Comparison of ENCODE assay signal across 8 mouse cellular contexts in the genomic region with DNA sequence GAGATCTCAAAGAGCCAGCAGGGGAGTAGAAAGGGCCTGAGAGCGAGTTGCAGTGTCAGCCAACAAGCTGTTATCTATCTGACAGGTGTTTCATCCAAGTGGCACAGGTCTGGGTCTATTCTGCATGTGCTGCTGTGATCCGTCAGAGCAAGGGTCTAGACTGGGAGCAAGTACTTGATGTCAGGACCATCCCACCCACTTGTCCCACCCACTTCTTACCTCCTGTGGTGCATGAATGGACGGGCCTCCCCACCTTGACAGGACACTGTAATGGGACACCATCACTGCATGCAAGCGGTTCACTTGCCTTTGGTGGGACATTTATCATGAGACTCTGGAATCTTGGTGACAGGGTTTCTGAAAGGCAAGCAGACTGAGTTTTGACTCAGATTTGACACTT. TPM values are rescaled to one million over a fixed set of nuclear protein-coding genes. Genes with fewer than 3 reads are reported as not detected.
A peak's percentile ranks its signal among the peaks of the same experiment; 100 is the strongest.
DNase-seq lines count a peak whose midpoint lies in the region; ATAC-seq lines count a peak whose summit lies in the region.

No protein-coding gene starts in this region.

- H3K4me3 ChIP-seq in lung, embryonic 15.5 days, result peak overlapping the region; percentile 68
- peak overlapping the region; percentile 66 for H3K4me3 ChIP-seq in embryonic facial prominence, embryonic 15.5 days (replicated peaks)
- peak overlapping the region; percentile 57 for H3K4me3 ChIP-seq in intestine, embryonic 16.5 days (ENCODE audit: low read length)
- peak overlapping the region; percentile 43 for H3K4me3 ChIP-seq in neural tube, embryonic 13.5 days

- no peaks in the 10 kb centered on the region for H3K9me3 ChIP-seq in lung, embryonic 15.5 days
- no peaks in the 10 kb centered on the region for H3K9me3 ChIP-seq in embryonic facial prominence, embryonic 15.5 days (replicated peaks)
- H3K9me3 ChIP-seq in intestine, embryonic 16.5 days (ENCODE audit: control insufficient read depth, low read length), result no peaks in the 10 kb centered on the region
- no peaks in the 10 kb centered on the region for H3K9me3 ChIP-seq in neural tube, embryonic 13.5 days

- DNase-seq in lung, postnatal 14 days, result no peak
- DNase-seq in embryo, embryonic 10 days (ENCODE audit: low spot score), result no peak
- DNase-seq in cerebellum, postnatal 14 days, result no peak
- no peak for DNase-seq in kidney, postnatal 4 days

- no peak for ATAC-seq in lung, embryonic 15.5 days (ENCODE audit: borderline replicate concordance, extremely low read depth, low FRiP score, low TSS enrichment)
- ATAC-seq in embryonic facial prominence, embryonic 15.5 days (ENCODE audit: insufficient number of reproducible peaks, low FRiP score, low TSS enrichment, low read depth), result no peak
- no peak for ATAC-seq in intestine, embryonic 16.5 days
- no peak for ATAC-seq in neural tube, embryonic 13.5 days (ENCODE audit: low read depth)

- H3K27me3 ChIP-seq in lung, embryonic 15.5 days, result no peaks in the 10 kb centered on the region
- H3K27me3 ChIP-seq in embryonic facial prominence, embryonic 15.5 days, result no peaks in the 10 kb centered on the region
- no peaks in the 10 kb centered on the region for H3K27me3 ChIP-seq in intestine, embryonic 16.5 days (replicated peaks; ENCODE audit: control insufficient read depth, insufficient read depth, low read length)
- H3K27me3 ChIP-seq in neural tube, embryonic 13.5 days, result no peaks in the 10 kb centered on the region

- peak overlapping the region; percentile 97 for H3K27ac ChIP-seq in lung, embryonic 15.5 days
- H3K27ac ChIP-seq in embryonic facial prominence, embryonic 15.5 days (replicated peaks), result peak overlapping the region; percentile 97
- peak overlapping the region; percentile 92 for H3K27ac ChIP-seq in intestine, embryonic 16.5 days (ENCODE audit: low read length)
- H3K27ac ChIP-seq in neural tube, embryonic 13.5 days (replicated peaks), result no peak overlapping the region; the same call in 1 of the 2 replicates

- WGBS in lung, embryonic 15.5 days, result 7% methylated on average over 4 of the region's 4 CpGs
- 15% methylated on average over 4 of the region's 4 CpGs for WGBS in embryonic facial prominence, embryonic 15.5 days
- 17% methylated on average over 4 of the region's 4 CpGs for WGBS in intestine, embryonic 16.5 days
- WGBS in neural tube, embryonic 13.5 days, result 24% methylated on average over 4 of the region's 4 CpGs

- peak overlapping the region; percentile 80 for H3K9ac ChIP-seq in lung, embryonic 15.5 days
- H3K9ac ChIP-seq in embryonic facial prominence, embryonic 15.5 days, result peak overlapping the region; percentile 76; the same call in 1 of the 2 replicates
- H3K9ac ChIP-seq in intestine, embryonic 16.5 days (ENCODE audit: low read depth, low read length), result peak overlapping the region; percentile 75
- H3K9ac ChIP-seq in neural tube, embryonic 13.5 days, result peak overlapping the region; percentile 74

- H3K36me3 ChIP-seq in lung, embryonic 15.5 days, result no peaks in the 10 kb centered on the region
- no peaks in the 10 kb centered on the region for H3K36me3 ChIP-seq in embryonic facial prominence, embryonic 15.5 days
- H3K36me3 ChIP-seq in intestine, embryonic 16.5 days (ENCODE audit: control insufficient read depth, insufficient read depth, low read length), result no peaks in the 10 kb centered on the region
- no peaks in the 10 kb centered on the region for H3K36me3 ChIP-seq in neural tube, embryonic 13.5 days

- peaks cover 67% of the 10 kb centered on the region for H3K4me1 ChIP-seq in lung, embryonic 15.5 days
- peaks cover 64% of the 10 kb centered on the region for H3K4me1 ChIP-seq in embryonic facial prominence, embryonic 15.5 days
- peaks cover 51% of the 10 kb centered on the region for H3K4me1 ChIP-seq in intestine, embryonic 16.5 days (ENCODE audit: control insufficient read depth, insufficient read depth, low read length)
- peaks cover 66% of the 10 kb centered on the region for H3K4me1 ChIP-seq in neural tube, embryonic 13.5 days (replicated peaks)

- peak overlapping the region; percentile 66 for H3K4me2 ChIP-seq in lung, embryonic 15.5 days
- H3K4me2 ChIP-seq in embryonic facial prominence, embryonic 15.5 days (replicated peaks), result peak overlapping the region; percentile 66
- H3K4me2 ChIP-seq in intestine, embryonic 16.5 days (ENCODE audit: low read depth, low read length), result peak overlapping the region; percentile 82
- peak overlapping the region; percentile 73 for H3K4me2 ChIP-seq in neural tube, embryonic 13.5 days

RNA-seq across cellular contexts. Expression of a gene that starts 10.0 kb away (rescaled TPM):
- polyA plus RNA-seq in lung, embryonic 15.5 days (2015; fragmentation: Nextera tagmentation; extraction: Ambion mirVana), result 275 and 280 TPM in 2 replicates
- polyA plus RNA-seq in embryonic facial prominence, embryonic 15.5 days (2015; fragmentation: Nextera tagmentation; extraction: Ambion mirVana), result 118 and 128 TPM in 2 replicates
- 215 TPM in 2 replicates for polyA plus RNA-seq in intestine, embryonic 16.5 days (2015; fragmentation: Nextera tagmentation; extraction: Ambion mirVana)
- 28.0 and 30.6 TPM in 2 replicates for polyA plus RNA-seq in neural tube, embryonic 13.5 days (2015; fragmentation: Nextera tagmentation; extraction: Ambion mirVana)

RNA-seq across cellular contexts. Expression of a gene that starts 36.1 kb away (rescaled TPM):
- 79.9 and 80.0 TPM in 2 replicates for polyA plus RNA-seq in lung, embryonic 15.5 days (2015; fragmentation: Nextera tagmentation; extraction: Ambion mirVana)
- polyA plus RNA-seq in embryonic facial prominence, embryonic 15.5 days (2015; fragmentation: Nextera tagmentation; extraction: Ambion mirVana), result 113 and 119 TPM in 2 replicates
- 36.2 and 36.6 TPM in 2 replicates for polyA plus RNA-seq in intestine, embryonic 16.5 days (2015; fragmentation: Nextera tagmentation; extraction: Ambion mirVana)
- 32.1 and 32.6 TPM in 2 replicates for polyA plus RNA-seq in neural tube, embryonic 13.5 days (2015; fragmentation: Nextera tagmentation; extraction: Ambion mirVana)

RNA-seq across cellular contexts. Expression of a gene that starts 49.4 kb away (rescaled TPM):
- polyA plus RNA-seq in lung, embryonic 15.5 days (2015; fragmentation: Nextera tagmentation; extraction: Ambion mirVana), result 97.5 and 117 TPM in 2 replicates
- 297 and 410 TPM in 2 replicates for polyA plus RNA-seq in embryonic facial prominence, embryonic 15.5 days (2015; fragmentation: Nextera tagmentation; extraction: Ambion mirVana)
- 6.4 and 8.7 TPM in 2 replicates for polyA plus RNA-seq in intestine, embryonic 16.5 days (2015; fragmentation: Nextera tagmentation; extraction: Ambion mirVana)
- 15.0 and 31.7 TPM in 2 replicates for polyA plus RNA-seq in neural tube, embryonic 13.5 days (2015; fragmentation: Nextera tagmentation; extraction: Ambion mirVana)
